Mouse (Mus musculus) left cerebral cortex, adult 2 months (tissue): Measurements from ENCODE around the gene Gm28038. TPM values are rescaled to one million over a fixed set of nuclear protein-coding genes. Genes with fewer than 3 reads are reported as not detected.

Experiments
- DNase-seq, 2 experiments: peaks; one replicate each; pipeline ENCODE4 v3.0.0; 2021 to 2022; ENCODE audit warnings: low spot score in 2 of 2, mixed read lengths in 1 of 2; ENCODE audit errors: extremely low spot score in 1 of 2
- H3K27ac ChIP-seq: fragments of 200-600 bp; 2 replicates; pipeline ENCODE4 v1.8.1; 2022
- H3K4me3 ChIP-seq: fragments of 200-600 bp; 2 replicates; pipeline ENCODE4 v1.8.1; 2022
- CTCF ChIP-seq: fragments of 200-600 bp; IDR thresholded peaks from 2 replicates; pipeline ENCODE4 v1.8.1; 2022; ENCODE audit warnings: antibody characterized with exemption, mild to moderate bottlenecking, moderate library complexity
- intact Hi-C: fragments of 180-260 bp; cut with DNase I; formaldehyde crosslinking; loops from one replicate; pipeline ENCODE4 v1.15.1; 2025
- total RNA-seq, 2 experiments: library from RNA; stranded (reverse); gene quantifications; 2 replicates each; pipeline ENCODE4 v1.2.3; 2021

Gene Gm28038
- total RNA-seq, 2 experiments from 2014 or later: not detected

- no peak for DNase-seq
- Histone ChIP-seq H3K4me3 (no peak overlapping the region), H3K27ac (no peak overlapping the region)
- TF ChIP-seq CTCF: no peak
- intact Hi-C loops: no loop called here
Measured at GRCm38 (mm10) chr2:30247036-30247435, 33.8 kb upstream of the Gm28038 start.

DNA sequence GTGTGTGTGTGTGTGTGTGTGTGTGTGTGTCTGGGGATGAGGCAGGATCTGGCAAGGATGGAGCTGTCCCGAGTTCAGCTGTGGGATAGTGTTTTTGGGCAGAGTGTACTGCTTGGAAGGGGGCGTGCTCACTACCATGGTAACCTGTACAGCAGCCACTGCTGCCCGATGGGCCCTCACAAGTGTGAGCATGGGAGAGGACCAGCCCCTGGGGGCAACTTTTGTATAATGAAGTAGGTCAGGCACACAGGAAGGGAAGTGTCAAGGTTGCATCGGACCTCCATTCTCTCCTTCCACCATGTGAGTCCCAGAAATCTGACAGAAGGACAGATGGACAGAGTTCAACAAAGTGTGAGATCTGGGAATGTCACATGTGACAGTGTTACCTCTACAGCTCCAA, 33.2 kb upstream of the Gm28038 start:
- H3K27ac ChIP-seq: no peak overlapping the region
- no peak for TF ChIP-seq CTCF
- intact Hi-C loops: no loop called here
- DNase-seq: no peak
- H3K4me3 ChIP-seq: no peak overlapping the region

DNA sequence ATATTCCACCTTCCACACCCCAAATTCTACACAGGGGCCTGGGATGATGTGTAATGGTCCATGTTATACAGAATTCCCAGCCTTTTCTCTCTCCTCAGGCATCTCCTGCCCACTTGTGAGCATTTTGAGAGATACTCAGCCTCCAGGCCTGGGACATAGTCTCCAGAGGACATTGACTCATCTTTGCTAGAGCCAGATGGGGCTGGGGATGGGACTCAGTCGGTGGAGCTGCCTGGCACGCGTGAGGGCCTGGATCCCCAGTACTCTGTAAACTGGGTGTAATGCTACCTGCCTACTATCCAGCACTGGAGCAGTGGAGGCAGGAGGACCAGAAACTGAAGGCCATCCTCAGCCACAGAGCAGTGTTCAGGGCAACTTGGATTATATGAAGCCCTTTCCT, 31.7 kb upstream of the Gm28038 start:
- no peak for TF ChIP-seq CTCF
- H3K4me3 ChIP-seq: no peak overlapping the region
- no peak for DNase-seq
- no peak overlapping the region; the same call in 1 of the 2 replicates for H3K27ac ChIP-seq
- intact Hi-C loops: no loop called here

DNA sequence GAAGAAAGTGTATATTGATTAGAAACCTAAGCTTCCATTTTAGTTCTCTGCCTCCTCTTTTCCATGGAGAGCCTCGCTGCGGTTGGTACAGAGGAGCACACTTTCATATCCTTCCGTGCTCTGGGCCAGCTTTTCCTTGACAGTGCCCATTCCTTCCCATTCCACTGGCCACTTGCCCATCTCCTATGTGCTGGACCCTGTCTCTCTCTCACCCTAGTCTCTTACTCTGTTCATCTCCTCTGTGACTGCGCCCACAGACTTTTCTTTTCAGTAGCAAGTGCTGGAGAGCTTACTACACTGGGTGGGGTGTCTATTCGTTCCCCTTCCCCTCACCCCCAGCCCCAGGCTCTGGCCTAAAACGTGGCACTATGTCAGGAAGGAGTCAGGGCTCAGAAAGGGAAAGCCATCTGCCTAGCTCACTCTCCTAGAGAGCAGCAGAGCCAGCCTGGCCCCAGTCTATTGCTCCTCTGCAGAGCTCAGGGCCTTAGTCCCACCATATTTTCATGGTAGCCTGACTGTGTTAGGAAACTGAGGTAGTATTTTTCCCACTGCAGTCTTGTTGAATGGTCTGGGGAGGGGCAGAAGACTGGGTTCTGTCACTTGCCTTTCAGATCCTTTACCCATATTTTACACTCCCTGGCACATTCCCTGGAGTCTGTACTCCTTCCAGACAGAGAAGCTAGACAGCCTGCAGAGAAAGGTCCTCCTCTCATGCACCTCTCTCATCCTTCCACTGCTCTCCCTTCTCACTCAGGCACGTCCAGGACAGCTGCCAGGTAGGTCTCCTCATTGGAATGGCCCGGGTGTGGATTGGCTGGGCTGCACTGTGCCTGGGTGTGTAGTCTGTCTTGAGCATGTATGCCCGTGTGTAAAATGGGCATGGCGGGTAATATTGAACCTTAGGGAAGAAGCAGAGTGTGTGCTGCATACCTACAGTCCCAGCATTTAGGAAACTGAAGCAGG, 30.4 kb upstream of the Gm28038 start:
- DNase-seq: no peak
- Histone ChIP-seq H3K4me3 (no peak overlapping the region), H3K27ac (peak overlapping the region; percentile 19; the same call in 1 of the 2 replicates)
- no peak for TF ChIP-seq CTCF
- intact Hi-C loops: no loop called here

GRCm38 (mm10) chr2:30251417-30252104, 29.3 kb upstream of the Gm28038 start:
- H3K4me3 ChIP-seq: no peak overlapping the region
- DNase-seq: no peak
- intact Hi-C loops: no loop called here
- TF ChIP-seq CTCF: no peak
- H3K27ac ChIP-seq: peak overlapping the region; percentile 67

GRCm38 (mm10) chr2:30252521-30252920, 28.3 kb upstream of the Gm28038 start:
- intact Hi-C loops: no loop called here
- peak overlapping the region; percentile 67; the same call in 1 of the 2 replicates for H3K27ac ChIP-seq
- no peak overlapping the region for H3K4me3 ChIP-seq
- no peak for TF ChIP-seq CTCF
- DNase-seq: no peak

DNA sequence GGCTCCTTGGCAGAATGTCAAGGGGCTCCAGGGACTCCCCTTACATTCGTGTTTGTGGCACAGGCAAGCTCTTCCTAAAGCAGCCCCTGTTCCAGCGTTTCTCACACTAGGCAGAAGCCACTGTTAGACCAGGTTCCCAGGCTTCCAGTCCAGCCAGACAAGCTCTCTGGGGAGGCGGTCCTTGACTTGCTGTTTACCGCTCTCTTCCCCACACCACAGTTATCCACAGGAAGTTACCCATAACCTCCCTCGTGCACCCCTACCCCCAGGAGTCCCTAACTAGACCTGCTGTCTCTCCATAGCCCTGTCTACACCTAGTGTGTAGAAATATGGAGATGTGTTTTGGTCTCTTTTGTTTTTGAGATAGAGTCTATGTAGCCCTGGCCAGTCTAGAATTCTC, 27.0 kb upstream of the Gm28038 start:
- no peak overlapping the region for H3K27ac ChIP-seq
- DNase-seq: no peak
- intact Hi-C loops: no loop called here
- H3K4me3 ChIP-seq: no peak overlapping the region
- no peak for TF ChIP-seq CTCF

DNA sequence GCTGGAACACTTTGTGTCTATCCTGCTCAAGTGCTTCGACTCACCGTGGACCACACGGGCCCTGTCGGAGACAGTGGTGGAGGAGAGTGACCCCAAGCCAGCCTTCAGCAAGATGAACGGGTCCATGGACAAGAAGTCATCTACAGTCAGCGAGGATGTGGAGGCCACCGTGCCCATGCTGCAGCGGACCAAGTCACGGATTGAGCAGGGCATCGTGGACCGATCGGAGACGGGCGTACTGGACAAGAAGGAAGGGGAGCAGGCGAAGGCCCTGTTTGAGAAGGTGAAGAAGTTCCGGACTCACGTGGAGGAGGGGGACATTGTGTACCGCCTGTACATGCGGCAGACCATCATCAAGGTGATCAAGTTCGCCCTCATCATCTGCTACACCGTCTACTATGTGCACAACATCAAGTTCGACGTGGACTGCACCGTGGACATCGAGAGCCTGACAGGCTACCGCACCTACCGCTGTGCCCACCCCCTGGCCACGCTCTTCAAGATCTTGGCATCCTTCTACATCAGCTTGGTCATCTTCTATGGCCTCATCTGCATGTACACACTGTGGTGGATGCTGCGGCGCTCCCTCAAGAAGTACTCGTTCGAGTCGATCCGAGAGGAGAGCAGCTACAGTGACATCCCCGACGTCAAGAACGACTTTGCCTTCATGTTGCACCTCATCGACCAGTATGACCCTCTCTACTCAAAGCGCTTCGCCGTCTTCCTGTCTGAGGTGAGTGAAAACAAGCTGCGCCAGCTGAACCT, 25.0 kb upstream of the Gm28038 start:
- no peak for DNase-seq
- TF ChIP-seq CTCF: no peak
- Histone ChIP-seq H3K4me3 (no peak overlapping the region), H3K27ac (no peak overlapping the region)
- intact Hi-C loops: no loop called here

DNA sequence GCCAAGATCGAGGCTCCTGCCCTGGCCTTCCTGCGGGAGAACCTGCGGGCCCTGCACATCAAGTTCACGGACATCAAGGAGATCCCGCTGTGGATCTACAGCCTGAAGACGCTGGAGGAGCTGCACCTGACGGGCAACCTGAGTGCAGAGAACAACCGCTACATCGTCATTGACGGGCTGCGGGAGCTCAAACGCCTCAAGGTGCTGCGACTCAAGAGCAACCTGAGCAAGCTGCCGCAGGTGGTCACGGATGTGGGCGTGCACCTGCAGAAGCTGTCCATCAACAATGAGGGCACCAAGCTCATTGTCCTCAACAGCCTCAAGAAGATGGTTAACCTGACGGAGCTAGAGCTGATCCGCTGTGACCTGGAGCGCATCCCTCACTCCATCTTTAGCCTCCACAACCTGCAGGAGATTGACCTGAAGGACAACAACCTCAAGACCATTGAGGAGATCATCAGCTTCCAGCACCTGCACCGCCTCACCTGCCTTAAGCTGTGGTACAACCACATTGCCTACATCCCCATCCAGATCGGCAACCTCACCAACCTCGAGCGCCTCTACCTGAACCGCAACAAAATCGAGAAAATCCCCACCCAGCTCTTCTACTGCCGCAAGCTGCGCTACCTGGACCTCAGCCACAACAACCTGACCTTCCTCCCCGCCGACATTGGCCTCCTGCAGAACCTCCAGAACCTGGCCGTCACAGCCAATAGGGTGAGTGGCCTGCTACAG, 24.1 kb upstream of the Gm28038 start:
- H3K27ac ChIP-seq: no peak overlapping the region
- no peak overlapping the region for H3K4me3 ChIP-seq
- intact Hi-C loops: no loop called here
- no peak for DNase-seq
- no peak for TF ChIP-seq CTCF

DNA sequence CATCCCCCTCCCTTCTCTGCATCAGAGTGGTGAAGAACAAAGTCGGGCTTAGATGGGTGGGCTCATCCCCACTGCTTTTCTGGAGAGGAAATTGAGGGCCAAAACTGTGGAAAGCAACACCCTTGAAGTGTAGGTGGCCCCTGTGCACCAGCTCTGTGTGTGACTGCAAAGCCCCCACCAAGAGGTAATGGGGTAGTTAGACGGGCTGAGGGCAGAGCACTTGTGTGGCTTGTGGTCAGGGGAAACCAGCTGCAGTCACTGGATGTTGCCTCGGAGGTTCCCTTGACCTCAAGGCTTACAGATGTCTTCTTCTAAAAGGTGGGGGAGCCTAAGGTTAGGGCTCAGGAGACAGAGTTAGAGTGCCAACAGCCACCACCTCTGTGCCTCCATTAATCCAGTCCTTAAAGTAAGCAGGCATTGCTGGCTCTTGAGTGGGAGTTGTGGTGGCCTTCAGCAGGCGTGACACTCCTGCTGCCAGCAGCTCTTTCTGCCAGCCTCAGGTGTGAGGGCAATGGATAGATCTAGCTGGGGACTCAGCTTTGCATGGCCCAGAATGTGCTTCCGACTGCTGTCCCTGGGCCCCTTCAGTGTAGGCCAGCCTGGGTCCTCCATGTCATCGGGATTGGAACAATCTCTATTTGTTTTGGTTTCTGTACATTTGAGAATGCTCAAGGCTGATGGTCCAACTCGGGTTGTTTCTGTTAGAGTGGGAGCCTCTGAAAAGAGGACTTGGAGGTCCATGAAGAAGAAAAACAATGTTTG, 23.0 kb upstream of the Gm28038 start:
- intact Hi-C loops: no loop called here
- Histone ChIP-seq H3K27ac (peak overlapping the region; percentile 67), H3K4me3 (no peak overlapping the region)
- no peak for TF ChIP-seq CTCF
- DNase-seq: no peak
